Mouse (Mus musculus): ENCODE measurements around the gene Cenpe. TPM values are rescaled to one million over a fixed set of nuclear protein-coding genes. Genes with fewer than 3 reads are reported as not detected.
"Not testable (repeated sequence)": the region's sequence is repeated elsewhere in the genome, so short reads cannot be mapped to it uniquely, and the experiment has no call there.

Gene Cenpe
- 1 to 10 TPM in 1 of 2 experiments, under 1 TPM in 1; 1.00 to 1.5 TPM for total RNA-seq (2021)

DNA sequence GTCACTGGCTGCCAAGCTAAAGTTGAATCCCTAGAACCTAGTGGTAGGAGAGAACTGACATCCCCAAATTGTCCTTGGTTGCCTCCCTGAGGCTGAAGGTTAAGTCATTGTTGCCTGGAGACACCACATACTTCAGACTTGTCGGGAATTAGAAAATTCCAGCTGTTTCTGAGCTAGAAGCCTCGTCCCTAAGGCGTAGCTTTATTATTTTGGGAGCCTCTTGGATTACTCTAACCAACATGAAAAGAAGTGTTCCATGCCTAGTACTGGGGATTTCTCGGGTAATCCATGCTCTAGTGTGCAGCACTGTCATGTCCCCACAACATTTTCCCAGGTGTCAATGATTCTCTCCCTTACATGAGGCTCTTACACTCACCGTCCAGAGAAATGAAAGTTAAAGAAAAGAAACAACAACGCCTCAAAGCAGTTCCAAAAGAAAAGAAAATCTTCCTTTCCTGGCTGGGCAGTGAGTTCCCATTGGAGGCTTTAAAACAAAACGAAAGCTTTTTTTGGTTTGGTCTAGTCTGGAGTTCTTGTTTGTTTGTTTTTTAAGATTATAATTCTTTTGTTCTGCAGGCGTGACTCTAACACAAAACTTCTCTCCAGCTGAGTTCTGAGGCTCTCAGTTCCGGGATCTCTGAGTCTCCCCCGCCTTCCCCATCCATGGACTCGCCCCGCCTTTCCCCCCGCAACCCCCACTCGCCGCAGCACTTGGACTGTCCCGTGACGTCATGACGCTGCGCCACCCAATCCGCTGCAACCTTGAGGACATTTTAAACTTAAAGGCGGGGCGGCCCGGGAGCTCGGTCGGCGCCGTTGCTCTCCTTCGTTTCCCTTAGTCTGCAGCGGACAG, at the start of gene Cenpe:
Cenpe (plus strand) TSS at position 733 of the 853 bp plus-strand sequence.
- DNase-seq (ENCODE audit: low spot score in 2 of 2) = peak; percentile 82 to 84
- intact Hi-C loops (cut with DNase I) = no loop called here

DNA sequence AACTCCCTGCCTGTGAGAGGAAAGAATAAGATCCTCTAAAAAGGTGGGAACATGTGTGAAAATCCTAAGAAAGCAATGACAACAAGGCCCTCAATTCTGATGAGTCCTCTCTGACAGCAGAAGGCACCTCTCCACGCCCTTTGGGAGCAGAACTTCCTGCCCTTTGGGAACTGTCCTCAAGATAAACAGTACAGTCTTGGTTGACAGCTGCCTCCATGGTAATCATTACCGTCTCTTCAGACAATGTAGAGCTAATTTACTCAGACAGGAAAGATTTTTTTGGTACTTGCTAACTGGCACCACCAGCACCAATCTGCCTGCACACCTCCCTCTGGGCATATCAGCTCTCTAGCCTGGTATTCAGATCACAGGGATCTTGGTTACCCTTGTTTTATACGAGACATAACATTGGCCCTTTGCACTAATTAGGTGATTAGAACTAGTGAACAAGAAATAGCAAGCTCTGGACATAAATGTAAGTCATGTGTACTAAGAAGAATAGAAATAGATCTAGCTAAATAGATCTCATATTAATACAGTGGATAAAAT, 40.4 kb upstream of the Cenpe start:
- no peak for DNase-seq (ENCODE audit: low spot score in 2 of 2)
- intact Hi-C loops (cut with DNase I) = no loop called here

DNA sequence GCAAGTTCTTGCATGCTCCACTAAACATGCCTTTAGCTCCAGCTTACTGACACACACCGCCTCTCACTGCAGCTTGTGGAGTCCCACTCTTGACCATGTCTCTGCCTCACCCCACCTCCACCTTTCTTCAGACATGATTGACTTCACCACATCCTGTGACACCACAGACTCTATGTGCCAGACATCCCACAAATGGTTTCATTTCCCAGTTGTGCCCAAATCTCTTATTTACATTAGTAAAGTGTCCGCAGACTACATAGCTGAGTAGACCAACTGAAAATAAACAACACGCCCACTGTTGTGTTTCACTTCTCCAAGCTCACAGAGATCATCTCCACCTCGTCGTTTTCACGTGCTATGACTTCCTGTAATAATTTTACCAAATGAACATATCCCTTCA, 20.5 kb upstream of the Cenpe start:
- intact Hi-C loops (cut with DNase I) = no loop called here
- no peak for DNase-seq (ENCODE audit: low spot score in 2 of 2)

DNA sequence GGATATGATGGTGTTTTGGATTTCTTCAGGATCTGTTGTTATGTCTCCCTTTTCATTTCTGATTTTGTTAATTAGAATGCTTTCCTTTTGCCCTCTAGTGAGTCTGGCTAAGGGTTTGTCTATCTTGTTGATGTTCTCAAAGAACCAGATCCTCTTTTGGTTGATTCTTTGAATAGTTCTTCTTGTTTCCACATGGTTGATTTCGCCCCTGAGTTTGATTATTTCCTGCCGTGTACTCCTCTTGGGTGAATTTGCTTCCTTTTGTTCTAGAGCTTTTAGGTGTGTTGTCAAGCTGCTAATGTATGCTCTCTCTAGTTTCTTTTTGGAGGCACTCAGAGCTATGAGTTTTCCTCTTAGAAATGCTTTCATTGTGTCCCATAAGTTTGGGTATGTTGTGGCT, 14.3 kb upstream of the Cenpe start:
- DNase-seq (ENCODE audit: low spot score in 2 of 2); intact Hi-C loops (cut with DNase I): not testable (repeated sequence)

DNA sequence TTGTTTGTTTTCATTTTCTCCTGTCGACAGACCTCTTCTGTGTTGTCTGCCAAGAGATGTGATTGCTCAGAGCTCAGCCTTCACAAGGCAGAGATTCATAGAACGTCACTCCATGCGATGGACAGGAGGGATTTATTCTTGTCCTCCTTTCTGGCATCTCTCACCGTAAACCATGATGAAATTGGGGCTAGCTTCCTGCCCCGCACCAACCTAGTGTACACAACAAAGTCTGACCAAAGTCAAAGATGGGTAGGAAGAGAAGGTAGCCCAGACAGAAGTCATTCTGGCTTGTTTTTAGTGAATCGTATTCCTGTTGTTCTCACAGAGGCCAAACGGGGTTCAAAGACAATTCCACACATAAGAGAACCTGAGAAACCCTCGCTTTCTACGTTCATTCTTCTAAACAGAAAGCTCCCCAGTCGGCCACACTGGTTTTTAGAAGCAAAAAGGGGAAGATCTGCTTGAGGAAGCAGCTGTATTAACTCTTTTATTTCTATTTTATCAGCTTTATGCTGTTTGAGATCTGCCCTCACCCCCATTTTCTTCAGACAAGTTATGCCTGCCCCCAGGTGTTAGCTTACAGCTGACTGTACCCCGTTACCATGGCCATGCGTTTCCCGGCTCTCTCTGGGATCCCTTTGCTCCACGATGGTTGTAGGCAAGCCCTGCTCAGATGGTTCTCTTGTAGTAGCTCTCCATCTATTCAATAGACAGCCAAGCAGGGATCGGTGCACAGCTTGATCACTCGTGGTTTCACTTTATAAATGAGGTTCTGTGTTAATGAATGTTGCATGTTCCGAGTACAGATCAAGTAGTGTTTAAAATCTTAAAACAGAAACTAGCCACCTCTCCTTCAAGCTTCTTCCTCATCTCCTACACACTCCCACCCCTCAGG, 11.7 kb upstream of the Cenpe start:
- DNase-seq (ENCODE audit: low spot score in 2 of 2) = no peak
- intact Hi-C loops (cut with DNase I) = no loop called here

DNA sequence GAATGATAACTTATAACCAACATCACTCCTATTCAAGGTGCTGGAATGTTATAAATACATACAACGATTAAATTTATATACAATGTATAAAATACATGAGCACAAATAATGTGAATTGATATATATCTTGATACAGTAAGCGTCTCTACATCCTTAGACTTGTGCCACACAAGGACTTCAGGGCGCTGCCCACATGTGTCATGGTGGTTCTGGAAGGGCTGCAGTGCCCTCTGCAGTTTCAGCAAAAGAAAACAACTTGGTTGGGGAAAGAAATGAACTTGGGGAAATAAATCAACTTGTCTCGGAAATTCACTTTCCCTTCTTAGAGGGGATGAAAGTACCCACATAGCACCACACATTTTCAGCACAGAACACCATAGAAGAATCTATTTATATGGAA, 5.7 kb upstream of the Cenpe start:
- intact Hi-C loops (cut with DNase I) = loop anchor here (2.0 kb wide), 1 partner anchor 558 kb away; no protein-coding TSS in a partner anchor
- no peak for DNase-seq (ENCODE audit: low spot score in 2 of 2)

DNA sequence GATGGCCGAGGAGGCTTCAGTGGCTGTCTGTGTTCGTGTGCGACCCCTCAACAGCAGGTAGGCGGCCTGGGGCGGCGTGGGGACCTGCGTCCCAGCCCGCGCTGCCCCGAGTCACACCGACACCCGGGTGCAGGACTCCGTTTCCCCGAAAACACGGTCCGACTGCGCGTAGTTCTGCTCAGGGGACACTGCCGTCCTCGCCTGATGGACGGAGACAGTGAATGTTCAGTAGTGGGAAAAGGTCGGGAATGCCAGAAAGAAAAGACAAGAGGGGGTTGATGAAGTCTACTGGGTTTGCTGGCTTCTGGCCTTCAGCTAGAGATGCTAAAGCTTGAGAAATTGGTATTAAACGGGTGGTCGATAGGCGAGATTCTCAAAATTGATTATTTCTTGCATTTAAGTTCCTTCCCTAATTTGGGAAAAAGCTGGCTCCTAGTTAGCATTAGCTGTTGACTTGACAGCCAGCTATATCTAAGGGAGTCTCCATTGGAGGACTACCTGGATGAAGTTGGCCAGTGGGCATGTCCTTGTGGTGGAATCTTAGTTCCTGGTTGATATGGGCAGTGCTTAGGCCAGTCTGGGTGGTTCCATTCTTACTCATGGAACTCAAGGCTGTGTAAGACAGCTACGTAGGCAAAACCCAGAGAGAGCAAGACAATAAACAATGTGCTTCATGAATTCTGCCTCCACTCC, 467 bp downstream of the Cenpe start:
- intact Hi-C loops (cut with DNase I) = no loop called here
- no peak for DNase-seq (ENCODE audit: low spot score in 2 of 2)

DNA sequence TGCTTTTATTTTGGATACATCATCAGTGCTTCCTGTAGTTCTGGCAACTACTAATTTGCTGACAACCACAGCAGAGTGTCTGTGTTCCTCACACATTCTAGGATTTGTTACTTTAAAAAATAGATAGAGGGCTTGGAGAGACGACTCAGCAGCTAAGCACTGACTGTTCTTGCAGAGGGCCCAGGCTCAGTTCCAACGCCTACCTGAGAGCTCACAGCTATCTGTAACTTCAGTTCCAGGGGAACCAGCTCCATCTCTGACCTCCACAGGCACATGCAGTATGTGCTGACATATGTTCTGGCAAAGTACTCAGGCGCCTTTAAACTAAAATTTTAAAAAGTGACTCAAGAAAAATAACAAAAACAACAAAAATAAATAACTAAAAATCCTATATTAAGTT, 19.7 kb downstream of the Cenpe start:
- intact Hi-C loops (cut with DNase I) = no loop called here
- no peak for DNase-seq (ENCODE audit: low spot score in 2 of 2)

DNA sequence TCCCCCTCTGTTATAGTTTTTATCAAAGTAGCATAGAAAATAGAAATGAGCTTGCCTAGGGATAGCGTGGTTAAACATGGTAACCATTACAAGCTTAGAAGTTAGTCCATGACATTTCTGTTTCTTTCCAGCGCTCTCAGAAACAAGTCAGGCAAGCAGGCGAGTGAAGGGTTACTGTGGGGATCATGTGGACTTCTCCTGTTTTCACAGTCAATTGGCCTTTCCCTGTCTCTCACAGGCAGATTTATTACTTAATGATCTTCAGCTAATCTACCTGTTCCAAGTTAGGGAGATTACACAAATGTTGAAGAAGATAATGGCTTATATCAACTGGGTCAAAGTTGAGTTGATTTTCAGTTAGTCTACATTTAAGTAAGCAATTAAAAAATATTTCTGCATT, 20.1 kb downstream of the Cenpe start:
- no peak for DNase-seq (ENCODE audit: low spot score in 2 of 2)
- intact Hi-C loops (cut with DNase I) = no loop called here

DNA sequence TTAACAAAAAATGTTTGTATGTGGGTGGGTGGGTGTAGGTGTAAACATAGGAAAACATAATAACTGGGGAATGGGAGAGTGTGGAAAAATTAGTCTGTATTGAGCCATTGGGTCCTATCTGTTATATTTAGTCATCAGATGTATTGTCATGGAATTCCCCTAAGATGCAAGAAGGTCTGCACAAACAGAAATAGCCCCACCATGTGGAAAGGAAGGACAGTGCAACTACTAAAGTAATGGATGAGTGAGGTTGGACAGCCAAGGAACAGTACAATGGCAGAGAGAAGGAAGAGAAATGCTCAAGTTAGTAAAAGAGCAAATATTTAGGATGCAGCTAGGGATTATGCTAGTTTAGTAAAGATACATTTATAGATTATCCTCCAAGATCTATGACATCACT, 33.4 kb downstream of the Cenpe start:
- DNase-seq (ENCODE audit: low spot score in 2 of 2) = no peak
- intact Hi-C loops (cut with DNase I) = no loop called here

DNA sequence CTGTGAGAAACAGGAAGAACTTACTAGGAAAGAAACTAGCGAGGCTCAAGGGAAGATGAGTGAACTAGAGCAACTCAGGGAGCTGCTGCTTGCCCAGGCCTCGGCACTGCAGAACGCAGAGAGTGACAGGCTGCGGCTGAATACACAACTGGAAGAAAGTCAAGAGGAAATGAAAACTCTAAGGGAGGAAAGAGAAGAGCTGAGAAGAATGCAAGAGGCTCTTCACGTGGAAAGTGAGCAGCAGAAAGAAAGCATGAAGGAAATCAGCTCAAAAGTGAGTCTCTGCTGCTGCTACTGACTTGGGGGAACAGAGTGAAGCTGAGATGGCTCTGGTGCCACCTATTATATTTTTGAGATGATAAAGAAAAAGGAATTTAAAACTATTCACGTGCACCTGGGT, 34.5 kb downstream of the Cenpe start:
- intact Hi-C loops (cut with DNase I) = no loop called here
- no peak for DNase-seq (ENCODE audit: low spot score in 2 of 2)

DNA sequence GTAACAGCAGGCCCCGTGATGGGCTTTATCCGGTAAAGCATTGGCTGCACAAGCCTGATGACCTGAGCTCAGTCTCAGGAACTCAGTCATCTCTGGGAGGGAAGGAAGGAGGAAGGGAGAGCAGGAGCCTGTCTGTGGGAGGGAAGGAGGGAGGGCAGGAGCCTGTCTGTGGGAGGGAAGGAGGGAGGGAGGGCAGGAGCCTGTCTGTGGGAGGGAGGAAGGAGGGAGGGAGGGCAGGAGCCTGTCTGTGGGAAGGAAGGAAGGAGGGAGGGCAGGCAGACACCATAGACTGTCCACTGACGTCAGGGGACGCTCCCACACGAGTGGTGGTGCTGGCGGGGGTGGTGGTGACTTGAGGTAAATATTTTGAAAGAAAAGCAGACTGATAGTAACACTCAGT, 36.8 kb downstream of the Cenpe start:
- DNase-seq (ENCODE audit: low spot score in 2 of 2) = no peak
- intact Hi-C loops (cut with DNase I) = no loop called here

DNA sequence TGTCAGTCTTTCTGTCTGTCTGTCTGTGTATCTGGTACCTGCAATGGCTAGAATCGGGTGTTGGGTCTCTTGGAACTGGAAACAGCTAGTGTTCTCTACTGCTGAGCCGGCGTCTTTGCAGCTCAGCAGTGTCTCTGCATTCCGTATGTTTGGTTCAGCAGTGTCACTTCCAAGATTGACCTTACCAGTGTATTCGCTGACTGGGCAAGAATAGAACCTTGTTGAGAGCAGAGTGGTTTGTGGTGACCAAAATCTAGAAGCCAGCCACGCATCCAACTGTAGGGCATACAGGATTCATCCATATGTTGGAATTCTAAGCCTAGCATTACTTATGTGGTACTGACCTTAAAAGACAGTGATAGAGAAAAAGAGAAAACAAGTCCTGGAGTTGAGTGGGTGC, 39.5 kb downstream of the Cenpe start:
- intact Hi-C loops (cut with DNase I) = no loop called here
- no peak for DNase-seq (ENCODE audit: low spot score in 2 of 2)

DNA sequence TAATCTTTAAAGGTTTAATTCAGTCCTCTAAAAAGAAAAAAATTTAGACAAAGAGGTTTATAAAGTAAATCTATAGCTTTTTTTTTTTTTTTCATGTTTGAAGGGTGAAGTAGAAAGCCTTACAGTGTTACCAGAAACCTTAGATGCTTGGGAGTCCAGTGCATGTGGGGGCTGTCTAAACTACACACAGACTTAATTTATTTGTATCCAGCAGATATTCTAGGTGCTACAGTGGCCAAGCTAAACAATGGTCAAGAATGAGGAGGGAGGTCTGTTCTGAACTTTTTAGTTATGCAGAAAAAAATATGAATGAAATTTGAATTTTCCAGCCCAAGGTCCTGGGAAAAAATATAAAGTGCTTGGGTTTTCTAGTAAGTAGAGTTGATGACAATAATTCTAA, 42.4 kb downstream of the Cenpe start:
- intact Hi-C loops (cut with DNase I) = no loop called here
- no peak for DNase-seq (ENCODE audit: low spot score in 2 of 2)

DNA sequence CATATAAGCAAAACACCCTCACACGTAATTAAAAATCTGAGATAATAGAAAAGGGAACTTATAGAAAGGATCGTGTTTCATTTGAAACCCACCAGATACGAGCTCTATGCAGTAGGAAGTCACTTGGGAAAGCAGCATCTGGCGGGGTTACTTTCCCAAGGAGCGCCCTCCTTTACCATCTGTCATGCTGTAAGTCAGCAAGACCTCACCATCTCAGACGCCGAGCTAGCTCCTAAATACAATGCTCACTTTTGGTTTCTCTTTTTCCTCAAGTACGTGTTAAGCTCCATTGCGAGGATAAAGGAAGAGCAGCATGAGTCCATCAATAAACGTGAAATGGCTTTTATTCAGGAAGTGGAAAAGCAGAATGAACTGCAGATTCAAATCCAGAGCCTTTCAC, 46.6 kb downstream of the Cenpe start:
- intact Hi-C loops (cut with DNase I) = no loop called here
- no peak for DNase-seq (ENCODE audit: low spot score in 2 of 2)

DNA sequence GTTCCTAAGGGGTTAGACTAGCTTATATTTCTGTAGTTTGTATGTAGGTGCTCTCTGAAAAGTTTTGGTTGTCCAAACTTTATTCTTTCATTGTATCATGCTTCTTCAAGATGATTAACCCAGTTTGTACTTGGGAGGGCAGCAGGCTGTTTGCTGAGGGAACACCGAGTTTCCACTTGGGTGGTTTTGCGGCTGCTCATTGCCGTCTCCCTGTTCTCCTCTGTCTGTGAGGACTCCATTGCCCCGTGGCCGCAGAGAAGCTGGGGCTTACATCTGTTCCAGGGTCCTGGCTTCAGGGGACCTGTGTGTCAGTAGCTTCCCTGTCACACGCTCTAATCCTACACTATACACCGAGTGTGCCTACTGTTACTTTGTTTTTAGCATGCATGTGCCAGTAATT, 47.9 kb downstream of the Cenpe start:
- DNase-seq (ENCODE audit: low spot score in 2 of 2) = no peak
- intact Hi-C loops (cut with DNase I) = no loop called here

DNA sequence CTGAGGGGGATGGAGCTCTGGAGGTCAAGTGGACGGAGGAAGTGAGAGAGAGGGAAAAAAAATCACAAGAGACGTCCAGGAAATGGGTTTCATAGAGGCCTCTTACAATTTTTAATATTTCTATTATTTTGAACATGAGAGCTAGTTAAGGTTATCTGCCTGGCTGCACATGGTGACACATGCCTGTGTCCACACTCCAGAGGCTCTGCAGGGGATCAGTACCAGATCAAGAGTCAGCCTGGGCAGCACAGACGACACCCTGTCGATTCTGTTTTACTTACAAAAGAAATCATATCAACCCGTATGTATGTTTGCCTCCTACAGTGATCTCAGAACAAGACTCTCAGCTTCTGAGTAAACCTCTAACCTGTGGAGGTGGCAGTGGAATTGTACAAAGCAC, 56.3 kb downstream of the Cenpe start:
- intact Hi-C loops (cut with DNase I) = no loop called here
- no peak for DNase-seq (ENCODE audit: low spot score in 2 of 2)

DNA sequence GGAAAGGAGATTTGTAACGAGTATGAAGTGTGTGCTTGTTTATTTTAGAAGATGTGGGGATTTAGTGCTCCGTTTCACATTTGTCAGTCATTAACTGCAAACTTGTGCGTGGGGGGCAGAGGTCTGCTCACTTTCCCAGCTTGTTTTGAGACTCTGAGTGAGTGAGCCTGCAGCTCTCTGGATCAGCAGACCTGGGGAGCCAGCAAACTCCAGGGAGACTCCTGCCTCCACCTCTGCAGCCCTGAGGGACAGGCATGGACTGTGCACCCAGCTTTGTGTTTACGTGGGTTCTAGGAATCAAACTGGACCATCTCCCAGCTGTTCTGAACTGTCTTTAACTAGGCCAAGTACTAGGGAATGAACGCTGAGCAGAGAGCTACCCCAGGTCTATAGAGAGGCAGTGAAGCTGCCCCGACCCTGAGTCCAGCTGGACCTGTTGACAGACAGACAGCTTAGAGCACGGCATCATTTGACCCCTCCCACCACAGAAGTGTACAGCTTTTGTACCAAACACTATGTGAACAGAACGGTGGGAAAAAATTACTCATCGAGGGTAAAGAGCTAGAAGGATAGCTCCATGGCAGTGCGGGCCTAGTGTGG, 57.2 kb downstream of the Cenpe start:
- intact Hi-C loops (cut with DNase I) = no loop called here
- DNase-seq (ENCODE audit: low spot score in 2 of 2) = no peak

DNA sequence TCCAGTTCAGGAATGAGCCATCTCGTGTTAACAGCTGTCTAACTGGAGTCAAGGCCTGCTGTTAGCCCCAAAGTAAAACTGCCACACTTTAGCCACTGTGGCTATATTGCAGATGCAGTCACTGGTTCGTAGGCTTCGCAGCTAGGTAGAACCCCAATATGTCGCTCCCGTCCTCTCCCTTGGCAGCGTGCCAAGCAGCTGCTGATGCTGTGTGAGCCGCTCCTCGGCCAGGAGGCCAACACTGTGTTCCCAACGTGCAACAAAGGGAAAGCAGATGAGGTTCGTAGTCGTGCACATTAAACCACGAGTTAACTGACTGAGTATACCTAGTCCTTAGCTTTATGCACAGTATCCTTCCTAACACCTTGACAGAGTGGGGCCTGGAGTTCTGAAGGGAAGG, 60.3 kb downstream of the Cenpe start:
- intact Hi-C loops (cut with DNase I) = no loop called here
- DNase-seq (ENCODE audit: low spot score in 2 of 2) = no peak

DNA sequence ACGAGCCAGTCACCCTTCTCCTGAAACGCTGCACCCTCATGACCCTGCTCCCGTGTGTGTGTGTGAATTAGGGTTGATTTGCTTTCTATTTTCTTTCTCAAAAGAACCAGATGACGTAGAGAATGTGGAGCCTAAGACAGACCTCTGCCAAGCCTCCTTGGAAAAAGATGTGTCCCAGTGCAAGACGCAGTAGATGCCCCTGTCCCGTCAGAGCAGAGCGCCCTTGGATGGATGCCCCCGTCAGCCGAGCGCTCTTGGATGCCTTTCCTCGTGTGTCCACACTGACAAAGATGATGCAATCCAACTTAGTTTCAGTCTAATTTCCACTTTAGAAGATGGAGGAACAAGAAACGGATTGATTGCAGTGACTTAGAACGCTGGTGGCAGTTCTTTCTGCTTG, 60.7 kb downstream of the Cenpe start:
- intact Hi-C loops (cut with DNase I) = no loop called here

More for the DNA sequence above, 60.7 kb downstream of the Cenpe start:
- no peak for DNase-seq (ENCODE audit: low spot score in 2 of 2)
